Mouse (Mus musculus) adrenal gland, postnatal 4 days (tissue): ENCODE results near the gene Clpx. TPM values are rescaled to one million over a fixed set of nuclear protein-coding genes. Genes with fewer than 3 reads are reported as not detected.
A peak's percentile ranks its signal among the peaks of the same experiment; 100 is the strongest.
"Not testable (repeated sequence)": the region's sequence is repeated elsewhere in the genome, so short reads cannot be mapped to it uniquely, and the experiment has no call there.

Experiments
- DNase-seq, 2 experiments: peaks; one replicate each; pipeline ENCODE4 v3.0.0; 2021 to 2022; ENCODE audit warnings: low spot score in 2 of 2, mixed read lengths in 2 of 2
- total RNA-seq, 2 experiments: library from RNA; stranded (reverse); gene quantifications; 2 replicates each; pipeline ENCODE4 v1.2.3; 2021

The Clpx gene
- total RNA-seq, 2 experiments from 2014 or later, result 72.0 to 81.7 TPM

- not testable (repeated sequence) for DNase-seq
Observed at GRCm38 (mm10) chr9:65345439-65345838, 51.4 kb downstream of the Clpx start.

DNA sequence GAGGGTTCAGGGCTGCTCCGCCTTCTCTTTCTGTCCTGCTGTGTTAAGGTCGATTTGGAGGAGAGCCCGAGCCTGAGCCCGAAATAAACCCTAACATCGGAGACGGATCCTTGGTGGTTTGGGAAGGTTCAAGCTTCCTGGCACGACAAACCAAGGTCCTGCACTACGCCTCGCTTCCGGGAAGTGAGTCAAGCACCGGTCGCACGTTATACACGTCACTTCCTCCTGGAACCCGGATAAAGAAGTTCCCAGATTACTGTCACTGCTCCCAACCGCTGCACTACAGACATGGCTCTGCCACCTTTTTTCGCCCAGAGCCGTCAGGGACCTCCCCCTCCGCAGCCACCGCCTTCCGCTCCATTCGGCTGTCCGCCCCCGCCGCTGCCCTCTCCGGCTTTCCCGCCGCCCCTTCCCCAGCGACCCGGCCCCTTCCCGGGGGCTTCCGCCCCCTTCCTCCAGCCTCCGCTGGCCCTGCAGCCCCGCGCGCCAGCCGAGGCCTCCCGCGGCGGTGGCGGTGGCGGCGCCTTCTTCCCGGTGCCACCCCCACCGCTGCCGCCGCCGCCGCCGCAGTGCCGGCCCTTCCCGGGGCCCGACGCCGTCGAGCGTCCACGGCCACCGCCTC is 51.9 kb downstream of the Clpx start, which contains the start of gene Pdcd7:
Gene Pdcd7, plus strand, starts transcription at position 251 of the 622 bp plus-strand sequence.
- peak; percentile 72 to 83 for DNase-seq

GRCm38 (mm10) chr9:65346476-65347111 is 52.5 kb downstream of the Clpx start:
- peak; percentile 30 to 39 for DNase-seq

DNA sequence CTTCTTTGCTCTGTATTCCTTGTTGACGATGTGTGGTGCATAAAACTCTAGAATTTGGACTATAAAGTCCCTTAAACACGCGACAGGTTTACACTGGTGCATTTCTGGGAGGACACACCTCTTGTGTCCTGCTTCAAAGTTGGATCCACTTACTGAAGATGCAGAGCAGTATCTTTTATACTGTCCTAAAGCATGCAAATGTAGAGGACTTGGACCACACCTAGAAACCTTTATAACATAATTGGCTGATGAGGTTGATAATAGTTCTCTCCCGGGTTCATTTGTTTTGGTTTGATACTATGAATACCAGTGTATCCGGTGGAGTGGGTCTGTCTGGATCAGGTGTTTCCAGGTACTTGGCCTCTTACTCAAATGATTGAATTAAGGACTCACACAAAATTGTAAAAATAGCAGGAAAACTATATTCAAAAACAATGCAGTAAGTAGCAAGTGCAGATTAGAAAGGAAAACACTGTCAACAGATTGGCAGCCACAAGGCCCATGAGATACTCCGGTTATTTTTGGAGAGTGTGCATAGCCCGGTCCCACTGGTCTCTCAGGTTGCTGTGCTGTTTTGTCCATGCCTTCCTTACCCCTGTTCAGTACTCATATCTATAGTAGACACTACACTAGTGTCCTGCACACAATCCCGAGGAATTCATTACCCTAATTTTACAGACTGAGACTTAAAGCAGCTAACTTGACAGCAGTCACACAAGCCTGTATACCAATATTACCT is 53.2 kb downstream of the Clpx start:
- DNase-seq, result no peak

- DNase-seq, result no peak
Observed at GRCm38 (mm10) chr9:65353251-65353650, 59.2 kb downstream of the Clpx start.

- no peak for DNase-seq
Observed at GRCm38 (mm10) chr9:65356561-65356960, 62.5 kb downstream of the Clpx start.

DNA sequence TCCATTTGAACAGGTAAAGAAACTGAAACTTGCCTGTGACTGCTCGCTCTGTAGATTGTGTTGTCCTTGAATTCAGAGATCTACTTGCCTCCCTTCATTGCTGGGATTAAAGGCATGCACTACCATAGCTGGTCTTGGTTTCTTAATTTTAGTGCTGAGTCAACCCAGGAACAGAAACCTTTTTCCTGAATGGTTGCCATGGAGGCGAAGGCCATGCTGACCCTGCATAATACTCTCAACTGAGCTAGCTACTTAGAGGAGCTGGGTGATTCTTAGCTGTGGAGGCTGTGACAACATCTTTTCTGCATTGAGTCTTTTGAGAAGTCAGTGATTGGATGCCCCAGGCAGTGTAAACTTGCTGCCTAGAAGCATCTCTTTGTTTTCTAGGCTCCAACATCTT is 62.9 kb downstream of the Clpx start:
- no peak for DNase-seq

DNA sequence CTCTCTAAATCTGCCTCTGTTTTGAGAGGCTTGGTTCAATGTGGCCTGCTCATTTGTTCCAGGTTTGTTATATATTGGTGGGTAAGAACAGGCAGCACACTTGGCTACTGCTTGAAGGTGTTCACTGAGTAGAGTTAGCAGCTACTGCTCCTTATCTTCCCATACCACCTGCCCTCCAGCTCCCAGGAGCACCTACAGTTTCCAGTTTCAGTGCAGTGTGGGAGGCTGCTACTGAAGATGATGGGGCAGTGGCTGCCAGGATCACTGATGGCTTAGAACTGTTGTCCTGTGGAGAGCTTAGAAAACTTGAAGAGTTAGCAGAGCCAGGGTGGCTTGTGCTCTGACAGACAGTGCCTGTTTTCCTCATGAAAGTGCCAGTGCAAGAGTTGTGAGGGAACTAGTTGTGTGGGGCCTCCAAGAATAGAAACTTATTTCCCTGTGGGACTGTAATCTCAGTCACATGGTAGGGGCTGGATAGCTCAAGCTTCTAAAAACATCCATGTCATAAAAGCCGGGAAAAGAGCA is 65.0 kb downstream of the Clpx start:
- DNase-seq, result no peak

DNA sequence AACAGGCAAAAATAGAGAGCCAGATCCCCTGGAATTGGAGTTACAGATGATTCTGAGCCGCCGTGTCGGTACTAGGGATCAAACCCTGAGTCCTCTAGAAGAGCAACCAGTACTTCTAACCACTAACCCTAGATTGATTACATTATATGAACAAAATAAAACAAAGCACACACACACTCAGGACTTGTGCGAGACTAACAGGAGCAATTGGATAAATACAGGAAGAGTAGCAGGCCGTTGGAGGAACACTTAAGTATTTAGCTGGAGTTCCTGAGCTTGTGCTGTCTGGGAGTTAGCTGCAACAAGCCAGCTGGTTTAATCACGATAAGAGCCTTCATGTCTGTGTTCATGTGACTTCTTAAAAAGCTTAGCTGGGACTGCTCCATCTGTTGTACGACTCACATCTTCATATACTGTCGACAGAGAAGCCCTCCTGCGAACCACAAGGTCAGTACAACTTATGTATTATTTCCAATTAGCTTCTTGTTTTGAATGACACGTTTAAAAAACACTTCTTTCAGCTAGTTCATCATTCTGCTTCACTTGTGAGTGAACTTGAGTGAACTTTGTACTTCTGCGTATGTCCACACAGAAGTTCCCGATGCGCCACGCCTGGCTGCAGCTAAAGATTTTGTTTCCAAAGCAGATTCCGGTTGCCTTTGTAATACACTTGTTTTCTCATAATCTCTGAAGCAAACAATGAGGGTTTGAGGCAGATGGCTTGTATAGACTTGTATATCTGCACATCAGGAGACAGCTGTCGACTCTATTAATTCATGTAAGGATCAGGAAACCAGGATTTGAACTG is 66.8 kb downstream of the Clpx start, which contains the start of gene Ubap1l:
Gene Ubap1l, plus strand, starts transcription at position 401 of the 808 bp plus-strand sequence.
- DNase-seq, result no peak

DNA sequence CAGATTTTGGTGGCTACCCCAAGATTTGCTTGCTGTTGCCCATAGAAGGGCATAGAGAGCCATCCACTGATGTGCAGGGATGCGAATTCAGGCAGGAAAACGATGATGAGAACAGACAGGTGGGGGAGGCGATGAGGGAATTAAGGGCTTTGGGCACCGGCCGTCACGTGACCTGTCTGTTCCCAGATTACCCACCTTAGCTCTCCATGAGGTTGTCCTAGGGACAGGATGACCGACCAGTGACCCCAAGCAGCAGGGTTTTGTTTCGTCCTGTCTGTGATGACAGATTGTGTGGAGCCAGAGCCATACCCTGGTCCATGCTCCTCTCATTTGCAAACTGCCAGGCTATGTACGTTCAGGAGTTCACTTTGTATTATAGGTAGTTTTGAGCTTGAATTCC is 69.6 kb downstream of the Clpx start:
- no peak for DNase-seq

GRCm38 (mm10) chr9:65365721-65366120 is 71.7 kb downstream of the Clpx start:
- no peak for DNase-seq

DNA sequence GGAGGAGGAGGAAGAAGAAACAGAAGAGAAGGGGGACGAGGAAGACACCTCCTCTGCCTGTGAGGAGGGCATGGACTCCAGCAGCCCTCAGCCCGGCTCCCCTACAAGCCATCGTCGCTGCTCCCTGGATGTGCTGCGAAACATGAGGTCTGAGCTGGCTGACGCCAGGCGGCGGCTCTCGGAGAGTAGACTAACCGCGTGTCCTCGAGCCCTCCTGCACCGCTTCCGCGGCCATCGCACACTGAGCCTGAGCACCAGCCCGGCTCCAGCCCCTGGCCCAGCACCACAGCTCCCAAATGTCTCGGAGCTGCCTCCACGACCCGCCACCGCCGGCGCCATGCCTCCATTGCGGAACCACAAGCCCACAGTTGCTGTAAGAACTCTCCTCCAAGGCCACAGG is 77.7 kb downstream of the Clpx start:
- no peak for DNase-seq

DNA sequence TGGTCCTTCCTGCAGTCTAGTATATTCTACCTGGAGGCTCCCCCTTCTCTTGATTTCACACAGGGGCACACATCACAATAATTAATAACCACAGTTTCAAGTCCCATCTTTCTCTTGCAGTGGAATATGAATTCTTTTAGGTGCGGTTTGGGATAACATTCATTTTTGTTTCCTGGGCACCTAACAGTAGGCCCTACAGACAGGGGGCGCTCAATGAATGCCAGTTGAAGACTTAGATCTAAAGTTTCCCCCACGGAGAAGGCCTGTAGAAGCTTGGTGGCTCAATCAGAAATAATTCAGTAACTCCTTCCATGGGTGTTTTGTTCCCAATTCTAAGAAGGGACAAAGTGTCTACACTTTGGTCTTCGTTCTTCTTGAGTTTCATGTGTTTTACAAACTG is 78.4 kb downstream of the Clpx start:
- DNase-seq, result no peak

- DNase-seq, result no peak
Observed at GRCm38 (mm10) chr9:65374468-65375162, 80.6 kb downstream of the Clpx start.

DNA sequence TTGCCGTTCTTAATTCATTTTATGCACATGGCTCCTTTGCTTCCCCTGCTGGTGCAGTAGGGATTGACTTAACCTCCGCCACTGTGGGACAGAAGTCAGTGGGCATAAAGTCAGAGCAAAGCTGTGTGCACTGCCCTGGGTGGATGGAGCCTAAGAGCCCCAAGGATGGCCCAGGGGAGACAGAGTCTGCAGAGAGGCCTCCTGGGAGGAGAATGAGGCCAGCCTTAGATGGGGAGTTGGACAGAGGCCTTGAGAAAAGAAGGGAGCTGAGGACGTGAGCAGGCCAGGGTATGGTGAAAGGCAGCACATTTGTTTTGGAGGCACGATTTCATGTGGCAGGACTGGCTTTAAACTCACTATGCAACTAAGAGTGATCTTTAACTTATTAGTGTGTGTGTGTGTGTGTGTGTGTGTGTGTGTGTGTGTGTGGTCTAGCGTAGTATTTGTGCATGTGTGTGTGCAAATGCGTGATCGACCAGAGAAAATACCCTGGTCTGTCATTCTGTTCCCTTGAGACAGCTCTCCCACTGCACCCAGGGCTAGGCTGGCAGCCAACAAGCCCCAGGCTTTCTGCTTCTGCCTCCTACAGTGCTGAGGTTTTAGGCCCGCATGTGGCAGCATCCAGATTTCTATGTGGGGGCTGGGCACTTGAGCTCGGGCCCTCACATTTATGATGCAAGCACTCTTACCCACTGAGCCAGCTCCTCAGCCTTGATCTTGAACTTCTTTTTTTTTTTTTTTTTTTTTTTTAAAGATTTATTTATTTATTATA is 81.3 kb downstream of the Clpx start:
- no peak for DNase-seq

Other genes with a start within 250 kb of the Clpx start
- 10 to 100 TPM; 36.6 to 41.9 TPM for gene Igdcc4, start 192.8 kb upstream of the Clpx start, total RNA-seq
- 1 to 10 TPM; 2.2 to 3.6 TPM for gene Igdcc3, start 153.1 kb upstream of the Clpx start, total RNA-seq
- 10 to 100 TPM; 23.2 to 27.0 TPM for gene Parp16, start 98.9 kb upstream of the Clpx start, total RNA-seq
- 1 to 10 TPM; 4.8 to 7.6 TPM for gene Cilp, start 29.1 kb upstream of the Clpx start, total RNA-seq
- gene Pdcd7, start 51.8 kb downstream of the Clpx start, total RNA-seq, result 10 to 100 TPM; 22.2 to 23.8 TPM
- gene Ubap1l, start 66.8 kb downstream of the Clpx start, total RNA-seq, result under 1 TPM; 0.67 to 0.68 TPM
- 1 to 10 TPM in 1 of 2 experiments, under 1 TPM in 1; 0.99 to 1.0 TPM for gene Kbtbd13, start 97.4 kb downstream of the Clpx start, total RNA-seq
- gene Rasl12, start 104.2 kb downstream of the Clpx start, total RNA-seq, result 10 to 100 TPM; 12.3 to 13.7 TPM
- gene Slc51b, start 128.7 kb downstream of the Clpx start, total RNA-seq, result 1 to 10 TPM; 1.4 to 2.4 TPM
- 10 to 100 TPM; 18.1 to 20.4 TPM for gene Mtfmt, start 141.5 kb downstream of the Clpx start, total RNA-seq
- gene Spg21, start 166.7 kb downstream of the Clpx start, total RNA-seq, result 10 to 100 TPM; 53.9 to 67.0 TPM
- 1 to 10 TPM; 1.1 to 1.3 TPM for gene Ankdd1a, start 225.9 kb downstream of the Clpx start, total RNA-seq